Mouse (Mus musculus) B cell, adult 2 months (primary cell): ENCODE results near the gene Slc39a1.

ENCODE experiments used
- DNase-seq, 2 experiments: peaks; one replicate each; pipeline ENCODE4 v3.0.0; 2022

The Slc39a1 gene

DNA sequence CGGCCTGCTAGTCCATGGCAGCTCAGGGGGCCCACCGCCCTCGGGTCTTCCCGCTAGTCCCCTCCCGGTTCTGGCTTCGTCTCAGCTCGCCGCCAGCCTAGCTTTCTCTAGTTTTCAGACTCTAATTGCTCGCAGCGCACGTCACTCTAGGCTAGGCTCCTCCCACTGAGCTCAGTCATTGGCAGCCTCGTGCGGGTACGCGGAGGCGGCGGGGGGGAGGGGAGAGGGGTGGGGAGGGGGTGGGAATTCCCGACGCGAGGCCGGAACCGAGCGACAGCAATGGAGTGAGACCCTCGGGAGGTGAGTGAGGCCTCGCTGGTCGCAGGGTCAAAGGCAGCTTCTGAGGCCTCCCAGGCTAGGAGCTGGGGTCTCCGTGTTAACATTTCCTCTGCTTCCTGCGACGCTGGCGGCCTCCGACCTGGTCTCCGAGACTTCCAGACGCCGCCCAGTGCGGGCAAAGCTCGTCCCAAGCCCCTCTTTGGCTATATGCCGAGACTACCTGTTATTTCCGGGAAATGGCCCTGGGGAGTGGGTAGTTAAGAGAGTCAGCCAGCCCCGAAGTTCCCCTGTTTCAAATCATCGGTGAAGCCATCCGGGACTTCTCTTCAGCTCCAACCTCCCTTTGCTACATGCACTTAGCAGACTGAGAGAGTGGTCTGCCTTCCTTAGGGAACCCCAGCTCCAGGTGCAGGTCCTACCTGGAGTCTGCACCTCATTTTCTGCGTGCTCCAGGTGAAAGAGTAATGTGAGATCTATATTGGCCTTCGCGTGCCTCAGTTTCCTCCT is at the start of gene Slc39a1:
Slc39a1 (plus strand) TSS at position 213 of the 786 bp plus-strand sequence.
- DNase-seq, result peak; percentile 85

DNA sequence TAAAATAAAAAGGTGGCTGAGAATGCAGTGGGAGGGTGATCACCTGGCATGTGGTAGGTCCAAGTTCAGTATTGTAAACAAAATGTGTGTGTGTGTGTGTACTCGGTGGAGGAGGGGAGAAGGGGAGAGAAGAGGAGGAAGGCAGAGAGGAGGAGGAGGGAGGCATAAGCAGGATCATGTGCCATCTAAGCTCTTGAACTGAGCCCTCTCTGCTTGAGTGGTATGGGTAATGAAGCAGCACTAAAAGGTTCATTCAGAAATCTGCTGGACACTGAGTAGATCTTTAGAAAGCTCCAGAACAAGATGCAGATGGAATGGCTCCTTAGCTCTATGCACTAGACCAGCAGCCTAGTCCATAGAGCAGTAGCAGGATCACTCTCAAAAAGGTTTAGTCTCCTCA is 45.1 kb upstream of the Slc39a1 start:
- DNase-seq, result no peak

DNA sequence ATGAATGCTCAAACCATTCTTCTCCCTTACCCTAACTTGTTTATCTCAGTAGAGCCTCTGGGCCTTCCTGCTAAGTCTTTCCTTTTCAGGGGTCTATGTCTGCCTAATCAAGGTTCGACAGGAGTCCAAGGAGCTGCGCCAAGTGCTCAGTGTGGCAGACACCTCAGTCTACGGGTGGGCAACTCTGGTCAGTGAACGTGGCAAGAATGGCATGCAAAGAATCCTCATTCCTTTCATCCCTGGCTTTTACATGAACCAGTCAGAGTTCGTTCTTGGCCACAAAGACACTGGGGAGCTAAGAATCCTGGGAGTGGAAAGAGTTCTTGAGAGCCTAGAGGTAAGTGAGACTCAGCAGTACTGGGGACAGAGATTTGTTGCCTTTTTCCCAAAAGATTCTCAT is 44.4 kb upstream of the Slc39a1 start:
- DNase-seq, result no peak

DNA sequence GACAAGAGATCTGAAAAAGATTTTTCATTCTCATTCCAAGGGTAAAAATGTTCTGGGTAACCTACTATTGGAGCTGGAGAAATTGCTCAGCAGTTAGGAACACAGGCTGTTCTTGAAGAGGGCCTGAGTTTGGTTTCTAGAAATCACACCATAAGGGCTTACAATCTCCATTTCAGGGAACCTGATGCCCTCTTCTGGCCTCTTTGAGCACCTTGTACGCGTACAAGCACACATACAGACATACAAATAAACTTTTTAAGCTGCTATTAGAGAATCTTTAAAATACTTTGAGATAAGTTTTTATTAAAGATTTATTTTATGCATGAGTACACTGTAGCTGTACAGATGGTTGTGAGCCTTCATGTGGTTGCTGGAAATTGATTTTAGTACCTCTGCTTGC is 43.4 kb upstream of the Slc39a1 start:
- DNase-seq, result no peak

- DNase-seq, result no peak
Observed at GRCm38 (mm10) chr3:90208662-90209061, 39.3 kb upstream of the Slc39a1 start.

- DNase-seq, result peak in 1 of 2 experiments; percentile 16
Observed at GRCm38 (mm10) chr3:90209908-90210566, 37.9 kb upstream of the Slc39a1 start.

- DNase-seq, result peak; percentile 31 to 35
Observed at GRCm38 (mm10) chr3:90211475-90212398, 36.2 kb upstream of the Slc39a1 start.

DNA sequence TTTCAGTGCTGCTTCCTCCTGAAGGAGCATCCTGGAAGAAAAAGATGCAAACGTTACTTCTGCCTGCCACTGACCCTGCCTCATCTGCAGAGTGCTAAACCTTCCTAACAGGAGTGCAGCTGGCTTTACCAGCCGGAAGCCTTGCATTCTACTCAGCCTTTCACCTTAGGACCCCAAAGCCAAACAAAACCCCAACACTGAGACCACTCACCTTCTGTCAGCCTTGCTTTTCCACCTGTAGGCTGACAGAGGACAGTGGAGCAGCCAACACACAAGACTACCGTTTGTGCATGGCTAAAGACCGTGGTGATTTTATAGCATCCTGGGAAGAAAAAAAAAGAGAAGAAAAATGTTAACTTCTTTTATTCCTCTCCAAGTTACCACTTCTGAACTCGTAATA is 35.2 kb upstream of the Slc39a1 start:
- peak; percentile 12 to 23 for DNase-seq

DNA sequence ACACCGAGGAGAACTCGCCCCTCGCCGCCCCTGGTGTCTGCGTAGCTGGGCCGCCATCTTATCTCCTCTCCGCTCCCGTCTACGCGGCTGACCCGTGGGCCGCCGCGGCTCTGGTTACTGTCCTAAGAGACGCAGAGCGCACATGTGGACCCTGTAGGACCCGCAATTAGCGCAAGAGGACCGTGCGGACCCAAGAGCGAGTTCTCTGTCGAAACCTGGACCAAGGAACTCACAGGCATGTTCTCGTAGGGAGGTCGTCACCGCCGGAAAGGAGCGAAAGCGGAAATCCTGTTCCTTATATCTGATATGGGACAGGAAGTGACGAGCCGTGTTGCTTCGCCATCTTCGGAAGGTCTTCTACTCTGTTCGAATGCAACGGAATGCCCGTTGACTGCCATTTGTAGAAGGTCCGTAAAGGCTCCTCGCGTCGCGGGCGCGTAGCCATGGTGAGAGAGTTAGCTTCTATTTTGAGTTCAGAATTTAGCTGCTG is 34.5 kb upstream of the Slc39a1 start, which contains the start of the genes Rps27 and Rab13:
Rps27 (minus strand) TSS at position 275 of the 490 bp plus-strand sequence.
Rab13 (plus strand) TSS at position 319 of the 490 bp plus-strand sequence.
- DNase-seq, result peak; percentile 90 to 93

- no peak for DNase-seq
Observed at GRCm38 (mm10) chr3:90213956-90214684, 33.9 kb upstream of the Slc39a1 start.

GRCm38 (mm10) chr3:90215825-90216380 is 32.1 kb upstream of the Slc39a1 start:
- DNase-seq, result peak; percentile 38 to 51

DNA sequence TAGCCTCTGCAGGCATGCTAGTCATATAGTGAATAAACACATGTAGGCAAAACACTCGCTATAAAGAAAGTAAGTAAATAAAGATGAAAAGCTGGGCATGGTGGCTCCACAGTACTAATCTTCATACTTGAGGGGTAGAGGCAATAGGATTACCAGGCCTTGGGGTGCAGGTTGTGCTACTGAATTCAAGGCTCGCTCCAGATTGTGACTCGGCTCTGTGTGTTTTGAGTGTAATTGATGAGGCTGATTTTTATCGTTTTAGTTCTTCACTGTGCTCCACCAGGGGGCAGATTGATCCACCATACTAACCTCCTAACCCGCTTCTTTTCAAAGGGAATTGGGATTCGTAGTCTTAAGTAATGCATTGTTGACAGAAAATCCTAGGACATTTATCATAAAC is 27.9 kb upstream of the Slc39a1 start:
- DNase-seq, result peak; percentile 67 to 70

- DNase-seq, result peak; percentile 15
Observed at GRCm38 (mm10) chr3:90220531-90220951, 27.4 kb upstream of the Slc39a1 start.

DNA sequence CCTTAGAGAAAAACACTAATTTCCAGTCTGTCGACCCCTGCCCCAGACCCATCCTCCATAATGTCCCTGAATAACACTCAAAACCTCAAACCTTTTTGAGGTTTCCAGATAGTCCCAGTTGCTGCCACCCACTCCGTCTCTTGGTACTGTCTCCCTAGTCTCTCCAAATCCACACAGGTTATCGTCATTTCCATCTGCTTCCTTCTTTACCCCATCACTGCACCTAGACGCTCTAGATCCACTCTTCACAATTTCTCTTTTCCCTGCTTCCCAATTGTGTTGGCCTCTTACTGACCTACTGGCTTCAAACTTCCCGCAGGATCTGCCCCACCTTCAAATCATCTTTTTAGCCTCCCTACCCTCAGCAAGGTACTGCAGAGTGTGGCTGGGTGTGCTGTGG is 26.8 kb upstream of the Slc39a1 start:
- DNase-seq, result no peak

- DNase-seq, result no peak
Observed at GRCm38 (mm10) chr3:90222455-90222854, 25.5 kb upstream of the Slc39a1 start.

DNA sequence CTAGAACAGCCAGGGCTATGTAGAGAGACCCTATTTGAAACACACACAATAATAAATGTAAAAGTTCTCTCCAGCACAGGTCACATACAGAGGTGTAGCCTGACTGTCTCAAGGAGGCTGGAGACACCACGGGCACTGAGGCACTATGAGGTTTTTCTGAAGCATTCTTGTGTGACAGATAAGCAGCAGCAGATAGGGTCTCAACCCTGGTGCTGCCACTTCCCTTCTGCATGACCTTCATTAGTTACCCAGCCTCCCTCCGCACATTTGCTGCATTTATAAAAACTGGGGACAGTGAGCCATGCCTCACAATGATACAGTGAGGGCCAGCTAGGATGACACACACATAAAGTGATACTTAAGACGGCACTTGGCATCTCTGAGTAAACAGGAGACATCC is 25.0 kb upstream of the Slc39a1 start:
- DNase-seq, result no peak

DNA sequence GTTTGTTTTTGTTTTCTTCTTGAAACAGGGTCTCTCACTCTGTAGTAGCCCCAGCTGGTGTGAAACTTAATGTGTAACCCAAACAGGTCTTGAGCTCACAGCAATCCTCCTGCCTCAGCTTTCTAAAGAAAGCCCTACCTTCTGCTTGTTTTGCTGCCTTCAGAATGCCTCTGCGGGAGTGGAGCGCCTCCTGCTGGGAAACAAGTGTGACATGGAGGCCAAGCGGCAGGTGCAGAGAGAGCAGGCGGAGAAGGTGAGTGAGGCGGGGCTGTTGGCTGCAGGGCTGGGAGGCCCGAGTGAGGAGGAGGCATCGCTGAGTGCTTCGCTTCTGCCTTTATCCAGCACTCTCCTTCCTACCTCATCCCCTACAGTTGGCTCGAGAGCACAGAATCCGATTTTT is 23.6 kb upstream of the Slc39a1 start:
- DNase-seq, result no peak

GRCm38 (mm10) chr3:90231075-90231474 is 16.9 kb upstream of the Slc39a1 start:
- DNase-seq, result no peak

DNA sequence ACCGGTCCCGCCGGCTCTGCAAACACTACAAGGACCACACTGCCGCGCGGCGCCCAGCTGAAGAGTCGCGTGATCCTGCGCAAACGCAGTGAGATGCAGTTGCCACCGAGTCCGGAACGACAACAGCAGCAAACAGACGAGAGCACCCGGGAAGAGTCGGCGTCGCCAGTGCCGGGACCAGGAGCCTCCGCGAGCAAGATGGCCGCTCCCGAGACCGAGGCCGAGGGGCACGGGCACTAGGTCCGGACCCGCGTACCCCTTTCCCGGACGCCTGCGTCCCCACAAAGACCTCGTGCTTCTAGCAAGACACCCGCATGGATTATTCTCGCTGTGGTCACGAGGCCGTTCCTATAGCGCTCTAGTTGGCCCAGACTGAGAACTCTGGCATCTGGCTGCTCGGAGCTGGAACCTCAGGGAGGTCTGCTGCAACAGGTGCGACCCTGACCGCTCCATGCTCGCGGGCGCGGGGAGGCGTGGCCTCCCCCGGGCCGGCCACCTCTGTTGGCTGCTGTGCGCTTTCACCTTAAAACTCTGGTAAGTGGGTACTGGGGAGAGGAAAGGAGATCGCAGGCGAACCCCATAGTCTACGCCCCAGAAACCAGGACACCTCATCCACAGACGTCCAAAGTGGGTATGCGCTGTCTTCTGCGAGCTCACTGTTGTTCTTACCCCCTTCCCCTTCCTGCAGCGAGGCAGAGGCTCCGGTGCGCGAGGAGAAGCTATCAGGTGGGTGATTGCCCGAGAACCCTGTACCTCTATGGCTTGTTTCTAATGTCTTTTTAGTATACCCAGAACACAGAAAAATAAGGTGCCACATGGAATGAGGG is 16.3 kb upstream of the Slc39a1 start, which contains the start of gene Jtb:
Jtb (plus strand) TSS at position 91 of the 827 bp plus-strand sequence.
- peak; percentile 88 to 89 for DNase-seq

DNA sequence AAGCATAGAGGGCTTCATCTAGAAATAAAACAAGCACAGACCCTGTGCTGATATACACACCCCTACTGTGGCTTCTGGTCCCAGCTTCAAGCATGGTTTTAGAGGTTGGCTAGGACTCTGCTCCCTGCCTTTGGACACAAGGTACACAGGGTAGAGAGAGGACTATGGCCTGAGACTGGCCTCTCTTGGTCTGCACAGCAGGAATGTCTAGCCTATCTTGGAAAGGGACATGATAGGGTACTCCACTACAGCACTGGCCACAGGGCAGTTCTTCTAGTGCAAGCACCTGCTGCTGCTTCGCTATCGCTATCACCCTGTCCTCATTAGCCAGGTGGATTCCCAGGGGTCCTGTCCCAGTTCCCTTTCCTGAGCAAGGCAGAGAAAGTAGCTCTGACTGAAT is 6.7 kb upstream of the Slc39a1 start:
- DNase-seq, result peak in 1 of 2 experiments; percentile 15
